Mouse (Mus musculus): Measurements from ENCODE around the gene Tor2a. TPM values are rescaled to one million over a fixed set of nuclear protein-coding genes. Genes with fewer than 3 reads are reported as not detected.
A peak's percentile ranks its signal among the peaks of the same experiment; 100 is the strongest.

Gene Tor2a
- 10 to 100 TPM; 22.6 to 31.1 (median 28.5) TPM for total RNA-seq (2022)

DNA sequence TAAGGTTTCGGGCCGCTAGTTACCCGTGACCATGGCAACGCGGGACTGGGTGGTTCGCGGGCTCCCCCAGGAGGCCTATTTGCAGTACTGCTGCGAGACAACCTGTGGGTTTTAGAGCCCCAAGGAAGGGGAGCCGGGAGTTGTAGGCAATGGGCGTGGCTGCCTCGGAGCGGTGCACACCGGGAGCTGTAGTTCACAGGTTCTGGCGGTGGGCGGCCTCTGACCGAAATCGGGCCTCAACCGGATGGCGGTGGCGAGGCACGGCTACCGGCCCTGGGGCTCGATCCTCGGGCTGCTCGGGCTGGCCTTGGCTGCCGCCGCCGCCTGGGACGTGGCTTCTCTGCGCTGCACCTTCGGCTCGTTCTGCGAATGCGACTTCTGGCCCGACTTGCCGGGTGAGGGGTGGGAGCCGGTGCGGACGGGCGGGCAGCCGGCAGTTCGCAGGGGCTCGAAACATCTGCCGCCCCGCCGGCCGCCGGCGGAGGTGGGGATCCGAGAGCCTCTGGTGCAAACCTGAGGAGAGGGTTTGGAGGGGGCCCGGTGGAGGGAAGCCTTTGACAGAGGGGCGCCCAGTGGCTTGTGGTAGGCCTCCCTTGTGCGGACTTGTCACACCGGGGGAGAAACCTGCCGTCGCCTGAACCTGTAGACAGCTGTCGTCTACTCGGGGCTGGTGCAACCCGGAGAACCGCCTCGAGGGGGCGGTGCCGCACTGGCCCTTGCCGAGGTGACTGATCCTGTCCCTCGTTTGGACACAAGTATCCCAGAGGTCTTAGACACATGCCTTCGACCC is at the start of gene Tor2a:
Gene Tor2a (plus strand): TSS at position 179 of the 790 bp plus-strand sequence.
- DNase-seq: peak; percentile 96

- no peak for DNase-seq
These were observed 48.4 kb upstream of the Tor2a start for GRCm38 (mm10) chr2:32708643-32709042.

DNA sequence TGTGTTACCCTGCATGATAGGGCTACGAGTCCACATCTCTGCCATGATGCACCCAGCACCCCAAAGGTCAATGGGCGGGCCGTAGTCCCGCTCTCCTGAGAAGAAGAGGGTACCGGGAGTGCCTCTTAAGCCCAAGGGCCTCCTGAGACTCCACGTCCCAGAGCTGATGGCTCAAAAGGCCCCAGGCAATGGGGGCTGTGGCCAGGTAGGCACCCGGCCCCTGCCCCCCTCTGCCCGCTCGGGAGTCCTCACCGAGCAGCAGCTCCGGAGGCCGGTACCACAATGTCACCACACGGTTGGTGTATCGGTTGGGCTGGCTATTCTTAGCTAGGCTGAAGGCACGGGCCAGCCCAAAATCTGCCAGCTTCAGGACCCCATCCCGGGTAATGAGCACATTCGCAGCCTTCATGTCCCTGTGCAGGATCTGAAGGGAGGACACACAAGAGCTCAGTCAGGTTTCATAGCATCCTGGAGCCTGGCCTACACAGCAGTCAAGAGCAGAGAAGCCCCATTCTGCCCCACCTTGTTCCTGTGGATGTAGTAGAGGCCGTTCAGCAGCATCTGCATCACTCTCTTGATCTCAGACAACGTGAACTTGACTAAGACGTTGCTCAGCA is 47.4 kb upstream of the Tor2a start:
- no peak for DNase-seq

GRCm38 (mm10) chr2:32710425-32710824 is 46.6 kb upstream of the Tor2a start:
- DNase-seq: no peak

DNA sequence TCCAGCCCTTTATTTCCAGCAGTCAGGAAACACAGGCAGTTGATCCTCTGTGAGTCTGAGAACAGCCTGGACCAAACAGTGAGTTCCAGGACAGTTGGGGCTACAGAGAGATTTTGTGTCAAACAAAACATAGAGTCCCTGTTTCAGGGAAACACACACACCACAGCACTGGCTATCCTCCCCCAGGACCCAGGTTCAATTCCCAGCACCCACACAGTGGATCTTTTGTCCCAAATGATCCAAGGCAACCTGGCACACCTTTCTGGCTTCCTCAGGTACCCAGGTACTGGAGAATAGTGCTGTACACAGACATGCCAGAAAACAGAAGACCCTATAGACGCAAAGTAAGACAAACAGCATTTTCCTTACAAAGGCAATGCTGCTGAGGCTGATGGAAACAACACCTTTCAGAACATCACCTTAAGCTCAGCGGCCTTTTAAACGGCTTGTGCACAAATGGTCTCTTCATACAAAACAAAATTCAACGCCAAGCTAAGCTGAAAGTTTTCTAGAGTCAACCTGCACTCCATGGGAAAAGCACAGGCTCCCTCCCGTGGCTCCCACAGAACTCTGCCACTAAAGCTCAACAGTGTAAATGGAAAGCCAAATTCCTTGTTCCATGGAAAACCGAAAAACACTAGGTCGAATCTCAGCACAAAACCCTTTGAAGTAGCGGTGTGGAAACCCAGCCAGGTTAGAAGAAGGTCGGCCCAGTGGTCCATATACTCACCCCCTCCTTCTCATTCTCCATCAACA is 45.6 kb upstream of the Tor2a start:
- no peak for DNase-seq

DNA sequence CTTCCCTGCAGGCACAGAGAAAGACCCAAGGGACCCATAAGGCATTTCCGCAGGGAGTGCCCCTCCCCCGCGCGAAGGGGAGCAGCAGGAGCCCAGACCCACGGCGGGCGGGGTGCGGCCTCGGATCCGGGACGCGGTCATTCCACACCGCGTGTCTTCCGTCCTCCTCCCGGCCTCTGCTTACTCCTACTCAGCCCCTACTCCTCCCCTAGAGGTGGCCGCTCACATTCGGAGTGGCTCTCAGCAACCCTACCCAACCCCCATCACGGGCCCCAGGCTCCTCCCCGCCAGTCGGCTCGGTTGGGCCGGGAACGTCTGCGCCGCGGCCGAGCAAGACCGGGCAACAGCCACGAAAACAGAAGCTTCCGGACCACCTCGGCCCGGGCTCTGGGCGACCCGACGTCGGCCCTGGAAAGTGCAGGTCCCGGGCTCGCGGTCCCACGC is 44.9 kb upstream of the Tor2a start:
- peak; percentile 72 for DNase-seq

DNA sequence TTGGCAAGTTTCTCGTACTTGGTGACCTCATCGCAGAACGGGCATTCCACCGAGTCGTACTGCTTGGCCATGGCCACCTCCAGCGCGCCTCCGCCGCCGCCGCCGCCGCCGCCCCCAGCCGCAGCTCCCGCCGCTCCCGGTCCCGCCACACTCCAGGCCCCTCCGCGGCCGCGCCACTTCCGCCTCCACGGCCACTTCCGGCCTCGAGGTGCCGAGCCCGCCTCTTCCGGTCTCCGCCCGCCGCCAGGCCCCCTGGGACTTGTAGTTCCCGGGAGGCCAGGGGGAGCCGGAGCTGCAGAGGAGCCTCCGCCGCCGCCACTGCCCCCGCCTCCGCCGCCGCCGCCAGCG is 44.5 kb upstream of the Tor2a start:
- DNase-seq: peak; percentile 90

- DNase-seq: peak; percentile 86
These were observed 43.9 kb upstream of the Tor2a start, which contains the start of gene Cdk9 for GRCm38 (mm10) chr2:32712934-32713817. TSS of gene Cdk9 (minus strand) at chr2:32713076.

GRCm38 (mm10) chr2:32714117-32714986 is 42.7 kb upstream of the Tor2a start:
- no peak for DNase-seq

GRCm38 (mm10) chr2:32714987-32715425 is 42.0 kb upstream of the Tor2a start:
- DNase-seq: no peak

DNA sequence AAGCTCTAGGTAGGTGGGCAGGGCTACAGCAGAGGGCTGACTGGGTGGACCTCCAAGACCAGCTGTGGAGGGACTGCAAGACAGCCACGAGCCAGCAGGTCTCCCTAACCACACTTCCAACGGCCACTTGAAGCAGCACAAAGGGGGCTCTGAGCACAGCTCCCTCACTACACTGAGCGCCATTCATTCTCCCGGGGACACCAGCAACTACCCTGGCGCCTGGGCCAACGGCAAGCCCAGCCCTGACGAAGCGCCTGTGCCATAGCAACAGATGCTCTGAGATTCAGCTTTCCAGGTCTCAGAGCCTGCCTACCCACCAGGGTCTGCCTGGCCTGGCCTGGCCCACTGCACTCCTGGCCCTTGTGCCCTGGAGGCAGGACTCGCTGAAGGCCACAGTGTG is 38.3 kb upstream of the Tor2a start:
- DNase-seq: no peak

GRCm38 (mm10) chr2:32720053-32720452 is 37.0 kb upstream of the Tor2a start:
- DNase-seq: no peak

- DNase-seq: no peak
These were observed 36.3 kb upstream of the Tor2a start, which contains the start of gene Sh2d3c for GRCm38 (mm10) chr2:32720681-32721229. TSS of gene Sh2d3c (plus strand) at chr2:32721055.

DNA sequence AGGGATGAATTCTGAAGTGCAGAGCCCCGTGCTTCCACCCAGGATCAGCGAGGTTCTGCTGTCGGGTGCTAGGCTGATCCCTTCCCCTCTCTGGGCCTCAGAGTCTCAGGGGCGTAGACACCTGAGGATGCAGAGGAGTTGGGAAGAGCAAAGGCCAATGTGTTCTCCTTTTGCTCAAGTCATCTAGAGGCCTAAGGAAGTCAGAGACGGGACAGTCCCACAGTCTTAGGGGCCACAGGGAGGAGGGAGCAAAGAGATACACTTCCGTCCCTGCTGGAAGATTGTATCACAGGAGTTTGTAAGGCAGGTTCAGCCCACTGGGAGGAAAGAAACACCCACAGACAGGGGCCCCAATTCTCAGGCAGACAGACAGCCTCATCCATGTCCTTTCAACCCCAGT is 35.0 kb upstream of the Tor2a start:
- DNase-seq: no peak

GRCm38 (mm10) chr2:32722581-32722980 is 34.5 kb upstream of the Tor2a start:
- DNase-seq: no peak

DNA sequence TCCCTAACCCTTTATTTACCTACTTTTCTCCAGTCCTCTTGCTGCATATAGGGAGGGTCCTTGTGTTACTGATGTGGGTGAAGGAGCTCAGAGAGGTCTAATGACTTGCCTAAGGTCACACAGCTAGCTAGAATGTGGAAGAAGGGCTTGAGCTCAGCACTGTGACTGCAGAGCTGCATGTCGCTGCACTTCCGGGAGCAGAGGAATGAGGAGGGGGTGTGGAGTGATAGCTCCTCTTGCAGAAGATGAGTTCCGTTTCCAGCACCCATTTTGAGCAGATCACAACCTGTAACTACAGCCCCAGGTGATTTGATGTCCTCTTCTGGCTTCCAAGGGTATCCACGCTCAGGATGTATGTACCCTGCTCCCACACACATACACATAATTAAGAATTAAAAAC is 32.9 kb upstream of the Tor2a start:
- DNase-seq: no peak

DNA sequence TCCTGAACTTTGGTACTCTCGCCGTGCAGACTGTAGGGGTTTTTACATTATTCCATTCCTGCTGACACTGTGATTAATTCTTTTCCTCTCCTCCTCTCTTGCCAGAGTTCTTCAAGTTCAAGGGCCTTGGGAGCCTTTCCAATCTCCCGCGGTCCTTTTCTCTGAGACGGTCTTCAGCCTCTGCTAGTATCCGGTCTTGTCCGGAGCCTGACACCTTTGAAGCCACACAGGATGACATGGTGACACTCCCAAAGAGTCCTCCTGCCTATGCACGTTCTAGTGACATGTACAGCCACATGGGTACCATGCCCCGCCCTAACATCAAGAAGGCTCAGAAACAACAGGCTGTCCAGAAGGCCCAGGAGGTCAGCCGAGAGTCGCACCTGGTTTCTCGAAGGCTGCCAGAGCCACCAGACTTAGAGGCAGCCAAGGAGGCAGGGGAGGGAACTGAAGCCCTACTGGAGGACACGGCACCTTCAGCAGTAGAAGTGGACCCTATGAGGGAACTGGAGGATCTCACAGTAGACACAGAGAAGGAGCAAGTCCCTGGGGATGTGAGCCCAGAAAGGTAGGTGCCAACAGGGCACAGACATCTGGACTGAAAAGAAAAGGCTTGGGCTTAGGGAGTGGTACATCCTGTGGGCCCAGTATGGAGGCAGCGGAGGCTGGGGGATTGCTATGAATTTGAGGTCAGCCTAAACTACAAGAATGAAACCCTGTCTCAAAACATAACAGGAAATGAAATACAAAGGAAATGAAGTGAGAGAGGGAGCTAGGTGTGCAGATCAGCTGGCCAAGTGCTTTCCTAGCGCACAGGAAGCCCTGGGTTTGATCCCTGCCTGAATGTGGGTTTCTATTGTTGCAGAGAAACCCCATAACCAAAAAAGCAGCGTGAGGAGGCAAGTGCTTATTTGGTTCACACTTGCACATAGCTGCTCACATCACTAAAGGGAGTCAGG is 31.9 kb upstream of the Tor2a start:
- no peak for DNase-seq

DNA sequence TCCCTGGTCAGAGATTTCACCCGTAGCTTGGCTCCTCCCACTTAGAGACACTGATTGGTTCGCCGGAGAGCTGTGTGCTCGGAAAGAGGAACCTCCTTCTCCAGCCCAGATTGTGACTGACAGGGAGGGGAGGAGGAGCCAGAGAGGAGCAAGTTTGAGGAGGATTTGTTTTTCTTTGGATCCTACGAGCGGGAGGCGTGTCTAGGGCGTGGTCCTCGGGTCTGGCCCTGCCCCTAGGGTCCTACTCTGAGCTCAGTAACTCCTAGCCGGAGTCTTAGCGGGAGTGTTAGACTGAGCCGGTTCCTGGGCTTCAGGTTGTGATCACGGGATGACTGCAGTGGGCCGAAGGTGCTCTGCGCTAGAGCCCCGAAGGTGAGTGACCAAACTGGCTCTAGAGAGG is 29.6 kb upstream of the Tor2a start:
- DNase-seq: peak; percentile 95

DNA sequence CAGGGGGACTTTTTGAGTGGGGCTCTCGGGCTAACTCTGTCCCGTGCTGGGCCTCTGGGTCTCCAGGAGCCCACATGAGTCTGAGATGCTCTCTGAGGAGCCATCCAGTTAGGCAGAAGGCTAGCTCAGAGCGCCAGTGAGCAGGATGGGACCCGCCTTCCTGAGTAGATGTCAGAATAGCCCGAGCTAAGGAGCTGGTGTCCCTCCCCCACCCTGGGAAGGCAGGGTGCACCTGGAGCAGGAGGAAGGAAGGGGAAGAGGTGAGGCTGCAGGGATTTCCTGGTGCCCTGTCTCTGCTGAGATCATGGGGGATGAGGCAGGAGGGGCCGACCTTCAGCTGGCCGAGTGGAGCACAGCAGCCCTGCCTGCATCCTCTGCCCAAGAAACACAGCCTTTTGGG is 28.6 kb upstream of the Tor2a start:
- DNase-seq: peak; percentile 60

DNA sequence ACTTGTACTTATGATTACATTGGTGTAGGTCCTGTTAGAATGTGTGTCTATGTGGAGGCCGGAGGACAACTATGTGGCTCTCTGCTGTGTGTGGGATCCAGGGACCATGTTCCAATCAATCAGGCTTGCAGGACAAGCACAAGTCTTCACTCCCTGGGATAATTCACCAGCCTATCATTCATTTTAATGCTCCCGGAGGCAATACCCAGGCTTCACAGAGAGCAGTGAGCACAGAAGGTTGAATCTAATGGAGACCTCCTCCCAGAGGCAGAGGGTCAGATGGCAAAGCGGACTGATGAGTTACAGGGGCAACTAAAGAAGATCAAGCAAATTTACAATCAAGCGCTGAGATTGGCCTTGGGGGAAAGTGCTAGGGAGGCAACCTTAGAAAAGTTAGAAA is 27.5 kb upstream of the Tor2a start:
- no peak for DNase-seq
